Mouse (Mus musculus): ENCODE measurements around the gene Tmem218. TPM values are rescaled to one million over a fixed set of nuclear protein-coding genes. Genes with fewer than 3 reads are reported as not detected.

Tmem218 gene
- total RNA-seq (2021): 1 to 10 TPM; 6.5 to 7.8 TPM

DNA sequence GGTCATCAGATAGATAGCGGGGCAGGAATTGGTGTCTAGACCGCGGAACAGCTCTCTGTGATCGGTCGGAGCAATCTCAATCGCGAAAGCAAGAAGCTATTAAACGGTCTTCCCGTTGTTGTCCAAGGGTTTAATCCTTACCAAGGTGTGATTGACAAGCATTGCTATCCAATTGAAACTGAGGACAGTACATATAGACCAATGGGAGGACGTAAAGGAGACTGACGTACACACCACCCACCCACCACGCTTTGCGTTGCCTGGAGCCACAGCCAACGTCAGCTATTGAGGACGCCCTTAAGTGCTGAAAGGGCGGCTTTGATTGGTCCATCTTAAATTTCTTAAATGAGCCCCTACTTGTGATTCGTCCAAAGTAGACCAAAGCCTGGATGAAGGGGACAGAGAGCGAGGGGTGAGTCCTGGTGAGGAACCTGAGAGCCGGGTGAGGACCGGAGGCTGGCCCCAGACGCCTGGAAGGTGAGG is at the start of gene Tmem218:
Gene Tmem218 (plus strand): TSS at position 295 of the 483 bp plus-strand sequence.
- intact Hi-C loops (cut with DNase I): no loop called here
- peak; percentile 91 for DNase-seq (ENCODE audit: low spot score)

GRCm38 (mm10) chr9:37160686-37161085 is 47.3 kb upstream of the Tmem218 start:
- intact Hi-C loops (cut with DNase I): no loop called here
- no peak for DNase-seq (ENCODE audit: low spot score)

GRCm38 (mm10) chr9:37166899-37167298 is 41.1 kb upstream of the Tmem218 start:
- intact Hi-C loops (cut with DNase I): no loop called here
- DNase-seq (ENCODE audit: low spot score): no peak

DNA sequence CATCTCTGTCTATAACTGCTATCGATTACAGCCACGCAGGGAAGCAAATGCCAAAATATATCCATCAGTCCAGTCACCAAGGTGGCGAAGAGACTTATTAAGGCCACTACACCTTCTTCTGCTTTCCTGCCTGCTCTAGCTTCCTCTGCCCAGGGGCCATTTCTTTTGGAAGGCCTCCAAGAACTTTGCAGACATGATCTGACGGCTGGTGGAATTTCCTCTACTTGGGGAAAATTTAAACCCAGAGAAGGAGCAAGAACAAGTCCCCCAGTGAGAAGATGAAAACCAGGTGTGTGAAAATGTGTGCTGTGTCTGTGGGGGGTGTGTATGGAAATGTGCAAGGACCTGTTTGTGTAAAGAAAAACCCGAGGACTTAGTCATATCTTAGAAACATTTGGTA is 34.6 kb upstream of the Tmem218 start:
- intact Hi-C loops (cut with DNase I): no loop called here

DNA sequence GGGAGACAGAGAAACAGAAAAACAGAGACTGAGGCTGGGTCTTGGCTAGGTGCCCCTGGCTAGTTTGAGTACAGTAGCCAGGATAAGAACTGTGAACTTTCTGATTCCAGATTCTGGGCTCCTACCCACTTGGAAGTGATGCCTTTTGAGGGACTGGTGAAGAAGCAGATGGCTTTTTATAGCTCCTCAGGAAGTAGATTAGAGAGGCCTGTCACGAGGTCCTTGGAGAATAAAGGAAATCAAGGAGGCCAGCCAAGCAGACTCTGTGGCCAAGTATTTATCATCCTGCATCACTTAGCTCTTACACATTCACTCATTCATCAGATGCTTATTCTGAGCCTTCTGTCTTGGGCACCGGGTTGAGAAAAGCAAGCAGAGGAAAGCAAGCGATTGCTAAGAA is 32.0 kb upstream of the Tmem218 start:
- intact Hi-C loops (cut with DNase I): loop anchor here (5.0 kb wide), 1 partner anchor 151 kb away; no protein-coding TSS in a partner anchor
- no peak for DNase-seq (ENCODE audit: low spot score)

More for the DNA sequence above, 34.6 kb upstream of the Tmem218 start:
- DNase-seq (ENCODE audit: low spot score): no peak

DNA sequence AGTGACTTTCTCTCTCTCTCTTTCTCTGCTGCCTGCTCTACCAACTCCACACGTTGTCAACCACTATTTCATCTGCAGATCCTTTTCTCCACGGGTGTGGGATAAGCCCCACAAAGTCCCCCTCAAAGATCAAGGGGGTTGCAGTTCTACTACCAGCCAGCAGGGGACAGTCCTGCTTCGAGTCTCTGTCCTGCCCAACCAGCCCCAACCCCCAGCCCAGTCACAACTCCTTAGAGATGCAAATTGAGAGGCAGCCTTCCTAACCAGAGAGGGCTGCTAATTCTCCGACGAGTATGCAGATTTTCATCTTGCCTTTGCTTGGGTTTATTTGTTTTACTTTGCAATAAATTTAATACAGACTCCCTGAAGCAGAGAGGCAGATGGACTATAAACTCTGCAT is 30.9 kb upstream of the Tmem218 start:
- intact Hi-C loops (cut with DNase I): loop anchor here (1.0 to 5.0 kb wide), 2 partner anchors 53 to 150 kb away; no protein-coding TSS in a partner anchor
- DNase-seq (ENCODE audit: low spot score): no peak

GRCm38 (mm10) chr9:37177551-37177950 is 30.5 kb upstream of the Tmem218 start:
- intact Hi-C loops (cut with DNase I): loop anchor here (1.0 to 5.0 kb wide), 2 partner anchors 53 to 150 kb away; no protein-coding TSS in a partner anchor
- DNase-seq (ENCODE audit: low spot score): no peak

- intact Hi-C loops (cut with DNase I): loop anchor here (5.0 kb wide), 1 partner anchor 148 kb away; no protein-coding TSS in a partner anchor
- DNase-seq (ENCODE audit: low spot score): no peak
These were observed 29.1 kb upstream of the Tmem218 start for GRCm38 (mm10) chr9:37178911-37179310.

- DNase-seq (ENCODE audit: low spot score): no peak
- intact Hi-C loops (cut with DNase I): loop anchor here (5.0 kb wide), 1 partner anchor 148 kb away; no protein-coding TSS in a partner anchor
These were observed 28.4 kb upstream of the Tmem218 start for GRCm38 (mm10) chr9:37179596-37179995.

DNA sequence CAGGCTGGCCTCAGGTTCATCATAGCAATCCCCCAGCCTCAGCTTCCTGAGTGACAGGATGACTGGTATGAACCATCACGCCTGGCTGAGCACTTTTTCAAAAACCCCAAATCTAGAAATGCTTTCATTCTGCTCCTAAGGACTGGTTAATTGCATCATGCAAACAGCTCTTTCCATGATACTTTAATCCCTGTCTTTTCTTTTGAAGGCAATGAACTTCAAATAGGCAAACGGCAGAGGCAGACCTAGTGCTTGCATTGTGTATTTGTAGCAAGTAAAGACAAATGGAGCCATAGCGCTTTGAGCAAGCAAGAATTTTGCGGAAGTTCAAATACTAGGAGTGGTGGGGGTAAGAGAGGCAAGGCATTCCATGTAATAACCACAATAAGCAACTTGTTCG is 26.4 kb upstream of the Tmem218 start:
- no peak for DNase-seq (ENCODE audit: low spot score)
- intact Hi-C loops (cut with DNase I): no loop called here

GRCm38 (mm10) chr9:37183176-37183575 is 24.8 kb upstream of the Tmem218 start:
- no peak for DNase-seq (ENCODE audit: low spot score)
- intact Hi-C loops (cut with DNase I): no loop called here

DNA sequence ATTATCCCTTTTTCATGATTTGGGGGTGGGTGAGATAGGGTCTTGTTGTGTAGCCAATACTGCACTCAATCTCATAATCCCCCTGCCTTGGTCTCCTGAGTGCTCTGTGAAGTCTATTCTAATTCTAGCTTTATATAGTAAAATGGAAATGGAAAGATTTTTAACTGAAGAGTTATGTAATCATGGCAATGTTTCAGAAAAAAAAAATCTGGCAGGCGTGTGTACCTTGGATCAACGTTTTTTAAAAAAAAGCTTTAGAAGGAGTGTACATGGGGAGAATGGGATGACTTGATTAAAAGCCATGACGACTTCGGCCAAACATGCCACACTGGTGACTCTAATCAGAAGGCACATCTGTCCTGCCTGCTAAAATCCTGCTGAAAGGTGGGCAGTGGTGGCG is 20.6 kb upstream of the Tmem218 start:
- DNase-seq (ENCODE audit: low spot score): no peak
- intact Hi-C loops (cut with DNase I): no loop called here

DNA sequence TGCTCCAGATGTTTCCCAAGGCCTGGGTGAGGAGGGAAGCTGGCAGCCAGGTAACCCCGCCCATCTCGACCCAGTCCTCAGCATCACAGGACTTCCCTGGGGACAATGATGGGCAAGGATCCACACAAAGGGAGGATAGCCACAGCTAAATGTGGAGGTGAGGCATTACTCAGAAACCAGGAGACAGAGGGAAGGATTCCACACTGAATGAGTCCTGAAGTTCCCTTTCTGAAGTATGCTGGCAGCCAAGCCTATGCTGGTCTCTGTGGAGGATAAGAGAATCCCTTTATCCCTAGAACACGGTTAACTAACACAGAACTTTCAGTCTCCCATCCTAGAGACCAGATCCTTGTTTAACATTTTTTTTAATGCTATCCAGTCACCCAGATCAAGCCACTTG is 20.0 kb upstream of the Tmem218 start:
- DNase-seq (ENCODE audit: low spot score): no peak
- intact Hi-C loops (cut with DNase I): no loop called here

DNA sequence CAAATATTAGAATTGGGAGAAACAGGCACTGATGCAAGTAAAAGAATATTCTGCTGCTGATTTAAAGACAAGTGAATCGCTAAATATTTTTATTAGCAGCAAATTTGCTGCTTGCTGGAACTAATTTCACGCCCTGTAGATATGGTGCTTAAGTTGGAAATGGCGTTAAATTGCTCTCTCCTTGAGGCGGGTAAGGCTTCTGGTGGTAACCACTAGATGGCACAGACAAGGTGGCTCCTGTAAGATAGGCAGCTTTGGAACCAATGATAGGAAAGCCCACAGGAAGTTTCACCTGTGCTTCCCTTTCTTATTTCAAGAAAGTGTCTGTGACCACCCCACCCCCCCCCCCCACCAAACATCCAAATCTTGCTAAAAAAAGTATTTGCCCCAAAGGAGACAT is 11.0 kb upstream of the Tmem218 start:
- intact Hi-C loops (cut with DNase I): no loop called here
- no peak for DNase-seq (ENCODE audit: low spot score)

DNA sequence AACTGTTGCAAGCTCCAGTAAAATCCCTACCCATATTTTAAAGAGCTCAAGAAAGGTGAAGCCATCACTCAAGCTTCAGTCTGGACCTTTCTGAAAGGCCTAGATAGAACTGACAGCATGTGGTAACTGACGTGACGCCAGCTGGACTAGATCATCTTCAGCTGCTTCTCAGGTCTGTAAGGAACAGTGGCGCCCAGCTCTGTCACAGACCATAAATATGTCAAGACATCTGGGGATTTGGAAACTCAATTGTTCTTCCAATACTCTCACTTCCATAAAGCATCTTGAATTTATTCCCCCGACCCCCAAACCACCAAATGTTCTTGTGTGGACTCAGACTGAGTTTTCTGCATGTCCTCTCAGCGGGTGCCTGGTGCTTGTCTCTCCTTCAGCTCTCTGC is 7.6 kb upstream of the Tmem218 start:
- intact Hi-C loops (cut with DNase I): no loop called here
- DNase-seq (ENCODE audit: low spot score): no peak

- intact Hi-C loops (cut with DNase I): no loop called here
- no peak for DNase-seq (ENCODE audit: low spot score)
These were observed 4.1 kb upstream of the Tmem218 start for GRCm38 (mm10) chr9:37203884-37204283.

DNA sequence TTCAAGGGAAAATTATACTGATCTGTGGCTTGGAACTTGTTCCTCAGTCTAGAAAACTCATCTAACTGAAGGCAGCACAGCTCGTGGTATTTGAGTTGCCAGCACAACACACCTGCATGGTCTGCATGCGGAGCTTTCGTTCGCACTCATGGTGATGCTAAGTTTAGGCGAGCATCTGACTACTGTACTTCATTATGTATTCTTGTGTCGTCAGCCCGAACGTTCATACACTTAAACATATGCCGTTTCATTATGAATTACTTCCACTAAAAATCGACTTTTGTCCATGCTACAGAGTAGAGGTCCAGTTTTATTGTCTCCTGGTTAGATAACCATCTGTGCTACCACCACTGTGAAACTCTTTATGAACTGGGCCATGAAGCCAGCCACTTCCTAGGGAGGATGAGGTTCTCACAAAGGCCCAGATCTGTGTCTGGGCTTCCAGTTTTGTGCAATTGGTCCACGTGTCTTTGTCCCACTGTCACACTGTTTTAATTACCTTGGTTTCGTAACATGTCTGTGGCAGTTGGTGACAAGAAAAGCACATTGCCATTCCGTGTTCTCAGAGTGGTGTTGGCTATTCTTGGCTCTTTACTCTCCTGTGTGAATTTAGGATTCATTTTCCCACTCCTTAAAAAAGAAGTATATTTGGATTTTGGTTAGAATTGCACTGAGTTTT is 5.2 kb downstream of the Tmem218 start:
- no peak for DNase-seq (ENCODE audit: low spot score)
- intact Hi-C loops (cut with DNase I): no loop called here

DNA sequence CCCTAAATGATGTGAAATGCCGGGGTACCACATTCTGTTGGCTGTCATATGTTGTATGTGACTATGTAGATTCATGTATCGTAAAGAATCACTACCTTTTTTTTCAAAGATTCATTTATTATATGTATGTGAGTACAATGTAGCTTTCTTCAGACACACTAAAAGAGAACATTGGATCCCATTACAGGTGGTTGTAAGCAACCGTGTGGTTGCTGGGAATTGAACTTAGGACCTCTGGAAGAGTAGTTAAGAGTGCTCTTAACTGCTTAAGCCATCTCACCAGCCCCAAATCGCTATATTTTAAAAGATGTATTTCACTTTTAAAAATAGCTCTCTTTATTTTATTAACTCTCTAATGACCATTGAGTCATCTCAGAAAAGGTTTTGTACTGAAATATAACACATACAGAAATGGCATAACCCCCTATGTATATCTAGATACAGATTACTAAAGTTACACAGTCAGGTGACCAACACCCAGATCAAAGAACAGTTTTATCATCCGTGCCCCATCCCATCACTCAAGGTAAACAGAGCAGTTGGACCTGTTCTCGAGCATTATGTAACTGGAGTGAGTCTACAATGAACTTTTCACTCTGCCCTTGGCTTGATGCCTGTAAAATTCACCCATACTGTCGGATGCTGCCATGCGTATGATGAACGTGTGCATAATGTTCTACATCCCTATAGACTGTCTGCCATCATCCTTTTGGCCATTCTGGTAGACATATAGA is 6.5 kb downstream of the Tmem218 start:
- intact Hi-C loops (cut with DNase I): no loop called here

GRCm38 (mm10) chr9:37220755-37221154 is 12.7 kb downstream of the Tmem218 start:
- intact Hi-C loops (cut with DNase I): no loop called here
- no peak for DNase-seq (ENCODE audit: low spot score)

More for the DNA sequence above, 6.5 kb downstream of the Tmem218 start:
- DNase-seq (ENCODE audit: low spot score): no peak

DNA sequence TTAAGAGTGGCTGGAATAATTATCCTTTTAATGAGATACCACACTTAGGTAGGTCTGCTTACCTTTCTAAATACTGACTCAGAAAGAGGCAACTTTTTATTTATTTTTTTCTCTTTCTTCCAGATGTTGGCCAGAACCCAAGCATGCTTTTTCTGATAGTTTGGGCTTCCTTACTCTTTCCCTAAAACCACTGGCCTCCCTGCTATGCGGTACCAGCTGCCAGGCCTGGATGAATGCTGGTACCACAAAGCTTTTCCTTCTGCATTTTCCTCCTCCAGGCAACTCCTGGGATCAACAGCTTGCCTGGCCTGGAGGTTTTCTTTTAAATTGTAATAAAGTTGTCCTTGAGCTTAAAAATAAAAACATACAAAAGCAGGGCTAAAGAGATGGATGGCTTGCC is 17.6 kb downstream of the Tmem218 start:
- no peak for DNase-seq (ENCODE audit: low spot score)
- intact Hi-C loops (cut with DNase I): no loop called here

GRCm38 (mm10) chr9:37229880-37230325 is 21.9 kb downstream of the Tmem218 start:
- intact Hi-C loops (cut with DNase I): loop anchor here (1.0 to 2.0 kb wide), 4 partner anchors 53 to 335 kb away; no protein-coding TSS in a partner anchor
- DNase-seq (ENCODE audit: low spot score): peak; percentile 31
